ENCODE assay signal across 27 mouse cellular contexts in genomic region chr14:59648611-59649010, GRCm38 (mm10). TPM values are rescaled to one million over a fixed set of nuclear protein-coding genes. Genes with fewer than 3 reads are reported as not detected.
DNase-seq lines count a peak whose midpoint lies in the region; ATAC-seq and TF ChIP-seq lines count a peak whose summit lies in the region.
"Had no signal": no experiment of that assay in that cellular context is flagged by ENCODE, and none has a peak within 500 bp of the region (broad histone marks: within the 10 kb centered on the region; RNA-seq: fewer than 3 reads in every experiment).

No protein-coding gene starts in this region.

- H3K4me1 ChIP-seq in hindbrain, postnatal 0 days (ENCODE audit: insufficient read depth, low read length): no peaks in the 10 kb centered on the region
- peaks cover 19% of the 10 kb centered on the region for H3K4me1 ChIP-seq in hindbrain, embryonic 13.5 days (replicated peaks)
- H3K4me1 ChIP-seq: forebrain, embryonic 15.5 days; hindbrain, embryonic 12.5 days had no signal

- H3K36me3 ChIP-seq in hindbrain, postnatal 0 days (ENCODE audit: insufficient read depth, low read length): no peaks in the 10 kb centered on the region
- H3K36me3 ChIP-seq in hindbrain, embryonic 13.5 days: peaks cover 2% of the 10 kb centered on the region; the same call in 1 of the 2 replicates
- H3K36me3 ChIP-seq: embryonic facial prominence, embryonic 10.5 days; embryonic facial prominence, embryonic 13.5 days; forebrain, embryonic 12.5 days; forebrain, embryonic 15.5 days; heart, embryonic 10.5 days; heart, embryonic 13.5 days; hindbrain, embryonic 12.5 days had no signal

- WGBS in hindbrain, postnatal 0 days: 83% methylated on average over 10 of the region's 10 CpGs
- WGBS in hindbrain, embryonic 13.5 days: 85% methylated on average over 10 of the region's 10 CpGs

- H3K4me2 ChIP-seq in hindbrain, postnatal 0 days (ENCODE audit: low read depth, low read length): no peak overlapping the region
- H3K4me2 ChIP-seq in hindbrain, embryonic 13.5 days: no peak overlapping the region
- H3K4me2 ChIP-seq: embryonic facial prominence, embryonic 13.5 days; forebrain, embryonic 12.5 days; forebrain, embryonic 15.5 days; heart, embryonic 13.5 days; hindbrain, embryonic 12.5 days had no signal

- H3K9ac ChIP-seq in hindbrain, postnatal 0 days (replicated peaks; ENCODE audit: low read length): no peak overlapping the region
- no peak overlapping the region for H3K9ac ChIP-seq in hindbrain, embryonic 13.5 days
- H3K9ac ChIP-seq: embryonic facial prominence, embryonic 13.5 days; forebrain, embryonic 12.5 days; forebrain, embryonic 15.5 days; heart, embryonic 13.5 days; hindbrain, embryonic 12.5 days had no signal

- no peak overlapping the region for H3K4me3 ChIP-seq in hindbrain, postnatal 0 days (ENCODE audit: low read length)
- no peak overlapping the region for H3K4me3 ChIP-seq in hindbrain, embryonic 13.5 days
- H3K4me3 ChIP-seq: embryonic facial prominence, embryonic 10.5 days; embryonic facial prominence, embryonic 13.5 days; erythroblast, embryonic 14.5 days; forebrain, embryonic 12.5 days; forebrain, embryonic 15.5 days; heart, adult 2 months; heart, embryonic 10.5 days; heart, embryonic 13.5 days; hindbrain, embryonic 12.5 days had no signal

- 0 out of 2 replicates have a peak, but pooled peaks have one; percentile 24 for ATAC-seq in hindbrain, postnatal 0 days
- no peak for ATAC-seq in hindbrain, embryonic 13.5 days (ENCODE audit: low FRiP score)
- ATAC-seq: activated CD4-positive, CD25-positive, alpha-beta regulatory T cell, adult 4 months; forebrain, embryonic 15.5 days; inflammation-experienced regulatory T-cells, adult 6 months; intestine, embryonic 16.5 days had no signal

- peak; percentile 61 to 72 for DNase-seq in adrenal gland, adult (ENCODE audit: inconsistent age in 2 of 2, low spot score in 1 of 2)
- DNase-seq in adrenal gland, postnatal 25 days: no peak
- no peak for DNase-seq in hindbrain, postnatal 0 days (ENCODE audit: low spot score)
- DNase-seq in adrenal gland, postnatal 36 days: peak; percentile 29 to 35
- no peak for DNase-seq in urinary bladder, adult 18-20 months (ENCODE audit: low spot score in 2 of 2)
- DNase-seq: cerebellum, adult 11-12 months; cerebellum, adult 8-10 months; cerebellum, postnatal 36 days; embryo, embryonic 11 days; gastrocnemius, postnatal 10 days; gastrocnemius, postnatal 36 days; heart, adult 2 months; kidney, adult 18-20 months; kidney, adult 9 months had no signal

- H3K9me3 ChIP-seq in hindbrain, postnatal 0 days (ENCODE audit: low read length): no peaks in the 10 kb centered on the region
- no peaks in the 10 kb centered on the region for H3K9me3 ChIP-seq in hindbrain, embryonic 13.5 days
- H3K9me3 ChIP-seq: embryonic facial prominence, embryonic 10.5 days; embryonic facial prominence, embryonic 13.5 days; forebrain, embryonic 12.5 days; forebrain, embryonic 15.5 days; heart, embryonic 10.5 days; heart, embryonic 13.5 days; hindbrain, embryonic 12.5 days had no signal

- H3K27me3 ChIP-seq in hindbrain, postnatal 0 days (ENCODE audit: insufficient read depth, low read length): no peaks in the 10 kb centered on the region
- H3K27me3 ChIP-seq in hindbrain, embryonic 13.5 days: peaks cover 13% of the 10 kb centered on the region
- H3K27me3 ChIP-seq: embryonic facial prominence, embryonic 13.5 days; forebrain, embryonic 12.5 days; forebrain, embryonic 15.5 days; heart, embryonic 13.5 days had no signal

- no peak for TF ChIP-seq CTCF in hindbrain, postnatal 0 days (IDR thresholded peaks at IDR 0.05; ENCODE audit: low read depth)

- H3K27ac ChIP-seq in hindbrain, postnatal 0 days: no peak overlapping the region
- H3K27ac ChIP-seq in hindbrain, embryonic 13.5 days: no peak overlapping the region
- H3K27ac ChIP-seq: embryonic facial prominence, embryonic 13.5 days; forebrain, embryonic 12.5 days; forebrain, embryonic 15.5 days; heart, adult 2 months; heart, embryonic 13.5 days; hindbrain, embryonic 12.5 days had no signal

RNA-seq across cellular contexts. Expression of gene Shisa2, which starts 23.5 kb away (rescaled TPM):
- total RNA-seq in adrenal gland, postnatal 25 days (2021): 1.5 and 2.1 TPM in 2 replicates
- total RNA-seq in hindbrain, postnatal 0 days (2014; rRNA removed): 13.6 and 13.7 TPM in 2 replicates
- 3.7 and 3.9 TPM in 2 replicates for polyA plus RNA-seq in hindbrain, postnatal 0 days (2015; fragmentation: Nextera tagmentation; extraction: Ambion mirVana)
- 4.0 and 4.3 TPM in 2 replicates for polyA plus RNA-seq in hindbrain, embryonic 13.5 days (2015; fragmentation: Nextera tagmentation; extraction: Ambion mirVana)
- total RNA-seq in adrenal gland, postnatal 36 days (2021): 1 to 10 TPM; 1.1 to 1.4 TPM
- total RNA-seq: MEL had no signal
- polyA plus RNA-seq: erythroblast, embryonic 14.5 days; inflammation-experienced regulatory T-cells, adult 6 months had no signal

RNA-seq across cellular contexts. Expression of gene Cdadc1, which starts 50.9 kb away (rescaled TPM):
- total RNA-seq in adrenal gland, postnatal 25 days (2021): 64.0 and 73.2 TPM in 2 replicates
- total RNA-seq in hindbrain, postnatal 0 days (2014; rRNA removed): 5.2 and 49.7 TPM in 2 replicates
- polyA plus RNA-seq in hindbrain, postnatal 0 days (2015; fragmentation: Nextera tagmentation; extraction: Ambion mirVana): 36.3 and 38.1 TPM in 2 replicates
- polyA plus RNA-seq in hindbrain, embryonic 13.5 days (2015; fragmentation: Nextera tagmentation; extraction: Ambion mirVana): 36.3 and 37.8 TPM in 2 replicates
- total RNA-seq in adrenal gland, postnatal 36 days (2021): 10 to 100 TPM; 66.3 to 74.2 TPM

Comparison
In these comparisons a context has a peak if more than half of its experiments do, and no peak if none do; other contexts are left out.
1. DNase-seq: peak in adrenal gland, adult (2 of 2) and adrenal gland, postnatal 36 days (2 of 2); none in adrenal gland, postnatal 25 days (single experiment), hindbrain, postnatal 0 days (single experiment) and urinary bladder, adult 18-20 months (0 of 2).